Mouse (Mus musculus) cerebellum, adult 9-11 months (tissue): ENCODE results near the gene Pus7l.

Experiments used
- DNase-seq: peaks from one replicate; pipeline ENCODE4 v3.0.0; 2022

Pus7l gene

GRCm38 (mm10) chr15:94543409-94544051 lies at the start of gene Pus7l, which contains the start of gene Irak4:
TSS of gene Pus7l (minus strand) at chr15:94543547.
TSS of gene Irak4 (plus strand) at chr15:94543643.
- peak; percentile 95 for DNase-seq

GRCm38 (mm10) chr15:94591356-94591755 lies 48.0 kb upstream of the Pus7l start:
- no peak for DNase-seq

- no peak for DNase-seq
Observed at GRCm38 (mm10) chr15:94590083-94590482, 46.7 kb upstream of the Pus7l start.

GRCm38 (mm10) chr15:94589219-94590075 lies 46.1 kb upstream of the Pus7l start, which contains the start of gene Twf1:
TSS of gene Twf1 (minus strand) at chr15:94589889.
- peak; percentile 98 for DNase-seq

- no peak for DNase-seq
Observed at GRCm38 (mm10) chr15:94587826-94588715, 44.7 kb upstream of the Pus7l start.

GRCm38 (mm10) chr15:94584738-94585137 lies 41.4 kb upstream of the Pus7l start:
- no peak for DNase-seq

GRCm38 (mm10) chr15:94583153-94583552 lies 39.8 kb upstream of the Pus7l start:
- no peak for DNase-seq

GRCm38 (mm10) chr15:94582000-94582593 lies 38.8 kb upstream of the Pus7l start:
- DNase-seq: no peak

- DNase-seq: no peak
Observed at GRCm38 (mm10) chr15:94574566-94575268, 31.4 kb upstream of the Pus7l start.

GRCm38 (mm10) chr15:94572746-94573145 lies 29.4 kb upstream of the Pus7l start:
- DNase-seq: no peak

GRCm38 (mm10) chr15:94571501-94571900 lies 28.2 kb upstream of the Pus7l start:
- no peak for DNase-seq

- no peak for DNase-seq
Observed at GRCm38 (mm10) chr15:94568496-94569182, 25.3 kb upstream of the Pus7l start.

- no peak for DNase-seq
Observed at GRCm38 (mm10) chr15:94565854-94566253, 22.5 kb upstream of the Pus7l start.

- no peak for DNase-seq
Observed at GRCm38 (mm10) chr15:94564909-94565308, 21.6 kb upstream of the Pus7l start.

- no peak for DNase-seq
Observed at GRCm38 (mm10) chr15:94558895-94559656, 15.7 kb upstream of the Pus7l start.

- DNase-seq: peak; percentile 63
Observed at GRCm38 (mm10) chr15:94557442-94557841, 14.1 kb upstream of the Pus7l start.

GRCm38 (mm10) chr15:94553536-94553935 lies 10.2 kb upstream of the Pus7l start:
- DNase-seq: no peak

- DNase-seq: no peak
Observed at GRCm38 (mm10) chr15:94544844-94545243, 1.5 kb upstream of the Pus7l start.

GRCm38 (mm10) chr15:94544052-94544636 lies 797 bp upstream of the Pus7l start:
- no peak for DNase-seq
